Comparison of ENCODE assay signal across 11 mouse cellular contexts in the genomic region with DNA sequence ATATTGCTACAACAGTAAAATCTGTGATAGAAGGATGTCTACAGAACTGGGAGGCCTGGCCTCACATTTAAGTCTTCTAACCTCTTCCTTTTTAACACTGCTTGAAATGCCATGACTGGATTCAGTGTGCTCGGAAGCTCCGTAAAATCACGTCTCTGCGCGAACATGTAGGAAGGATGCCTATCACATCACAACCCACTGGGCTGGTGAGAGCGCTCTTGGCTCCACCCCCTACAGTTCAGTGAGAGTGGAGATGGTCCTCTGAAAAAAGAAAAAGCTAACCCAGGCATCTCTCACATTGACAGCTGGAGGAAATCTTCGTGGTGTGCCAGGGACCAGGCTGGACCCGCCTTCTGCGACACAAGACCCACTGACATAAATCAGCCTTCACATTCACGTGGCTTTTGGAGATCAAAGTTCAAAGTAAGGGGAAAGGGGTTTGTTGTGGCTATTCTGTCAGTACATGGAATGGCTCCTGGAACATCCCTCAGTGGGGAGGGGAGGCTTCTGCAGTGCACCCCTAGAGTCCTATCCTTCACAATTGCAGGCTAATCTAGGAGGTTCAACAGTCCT.
A peak's percentile ranks its signal among the peaks of the same experiment; 100 is the strongest.
DNase-seq lines count a peak whose midpoint lies in the region; ATAC-seq and TF ChIP-seq lines count a peak whose summit lies in the region.
"Had no signal": no experiment of that assay in that cellular context is flagged by ENCODE, and none has a peak within 500 bp of the region (broad histone marks: within the 10 kb centered on the region; RNA-seq: fewer than 3 reads in every experiment).

No protein-coding gene starts in this region.

- H3K9ac ChIP-seq in heart, postnatal 0 days (replicated peaks; ENCODE audit: low read depth, low read length), result no peak overlapping the region
- H3K9ac ChIP-seq: forebrain, embryonic 15.5 days; liver, embryonic 13.5 days had no signal

- no peak overlapping the region for H3K4me3 ChIP-seq in heart, postnatal 0 days (ENCODE audit: low read depth, low read length)
- no peak overlapping the region for H3K4me3 ChIP-seq in forebrain, embryonic 10.5 days
- H3K4me3 ChIP-seq: forebrain, embryonic 15.5 days; liver, embryonic 13.5 days had no signal

- H3K27me3 ChIP-seq in heart, postnatal 0 days (ENCODE audit: control insufficient read depth, insufficient read depth, low read length), result no peaks in the 10 kb centered on the region
- H3K27me3 ChIP-seq in forebrain, embryonic 10.5 days (ENCODE audit: poor library complexity, severe bottlenecking), result no peaks in the 10 kb centered on the region
- H3K27me3 ChIP-seq: forebrain, embryonic 15.5 days; liver, embryonic 13.5 days had no signal

- ATAC-seq in heart, postnatal 0 days (ENCODE audit: insufficient read depth, low read depth), result no peak
- peak; percentile 12 for ATAC-seq in inflammation-experienced regulatory T-cells, adult 6 months
- ATAC-seq: forebrain, embryonic 15.5 days had no signal

- TF ChIP-seq CTCF in heart, postnatal 0 days (IDR thresholded peaks at IDR 0.05; ENCODE audit: low read depth), result no peak

- no peaks in the 10 kb centered on the region for H3K36me3 ChIP-seq in heart, postnatal 0 days (replicated peaks; ENCODE audit: control insufficient read depth, insufficient read depth, low read length)
- no peaks in the 10 kb centered on the region for H3K36me3 ChIP-seq in forebrain, embryonic 10.5 days (replicated peaks)
- H3K36me3 ChIP-seq: forebrain, embryonic 15.5 days; liver, embryonic 13.5 days had no signal

- peak overlapping the region; percentile 67 for H3K27ac ChIP-seq in heart, postnatal 0 days (ENCODE audit: low read depth)
- no peak overlapping the region for H3K27ac ChIP-seq in forebrain, embryonic 10.5 days
- H3K27ac ChIP-seq: forebrain, embryonic 15.5 days; liver, embryonic 13.5 days had no signal

- TF ChIP-seq EP300 in heart, postnatal 0 days (IDR thresholded peaks at IDR 0.05; ENCODE audit: low read depth), result no peak

- H3K9me3 ChIP-seq in heart, postnatal 0 days (replicated peaks; ENCODE audit: control insufficient read depth, low read length), result no peaks in the 10 kb centered on the region
- H3K9me3 ChIP-seq in forebrain, embryonic 10.5 days, result no peaks in the 10 kb centered on the region
- H3K9me3 ChIP-seq: forebrain, embryonic 15.5 days; liver, embryonic 13.5 days had no signal

- H3K4me2 ChIP-seq in heart, postnatal 0 days (ENCODE audit: low read depth, low read length), result no peak overlapping the region
- H3K4me2 ChIP-seq: forebrain, embryonic 15.5 days had no signal

- no peaks in the 10 kb centered on the region for H3K4me1 ChIP-seq in heart, postnatal 0 days (ENCODE audit: control insufficient read depth, insufficient read depth)
- H3K4me1 ChIP-seq in forebrain, embryonic 10.5 days, result 0 out of 2 replicates have a peak, but pooled peaks cover 5% of the 10 kb centered on the region
- H3K4me1 ChIP-seq: forebrain, embryonic 15.5 days; liver, embryonic 13.5 days had no signal

- DNase-seq in heart, postnatal 0 days (ENCODE audit: low spot score), result no peak
- no peak for DNase-seq in heart, adult 9 months (ENCODE audit: low spot score in 2 of 2)
- peak; percentile 24 for DNase-seq in ES-CJ7 (ENCODE audit: low read depth, low spot score)
- DNase-seq in naive thymus-derived CD4-positive, alpha-beta T cell, adult 2 months (ENCODE audit: low read depth), result peak; percentile 55
- no peak for DNase-seq in ovary, adult 18-20 months (ENCODE audit: low spot score)
- no peak for DNase-seq in forebrain, embryonic 10.5 days (ENCODE audit: extremely low spot score, low spot score)
- DNase-seq in urinary bladder, postnatal 25 days (ENCODE audit: low spot score), result no peak
- DNase-seq: cerebellum, postnatal 14 days had no signal

- WGBS in heart, postnatal 0 days, result 78% methylated on average over 10 of the region's 10 CpGs
- WGBS in forebrain, embryonic 10.5 days, result 95% methylated on average over 10 of the region's 10 CpGs

Comparison
In these comparisons a context has a peak if more than half of its experiments do, and no peak if none do; other contexts are left out.
1. DNase-seq: peak in ES-CJ7 (single experiment) and naive thymus-derived CD4-positive, alpha-beta T cell, adult 2 months (single experiment); none in heart, postnatal 0 days (single experiment), heart, adult 9 months (0 of 2), ovary, adult 18-20 months (single experiment), forebrain, embryonic 10.5 days (single experiment) and urinary bladder, postnatal 25 days (single experiment).